Mouse (Mus musculus): Measurements from ENCODE around the gene Dgcr6. TPM values are rescaled to one million over a fixed set of nuclear protein-coding genes. Genes with fewer than 3 reads are reported as not detected.
"Not testable (repeated sequence)": the region's sequence is repeated elsewhere in the genome, so short reads cannot be mapped to it uniquely, and the experiment has no call there.

The Dgcr6 gene
- polyA plus RNA-seq (2014; fragmentation: Nextera tagmentation; extraction: Ambion mirVana) = 128 and 156 TPM in 2 replicates

- Histone ChIP-seq H3K27me3 (ENCODE audit: control insufficient read depth, insufficient read depth, low read length) (no peaks in the 10 kb centered on the region), H3K4me1 (replicated peaks; ENCODE audit: control insufficient read depth, insufficient read depth, low read length) (no peaks in the 10 kb centered on the region), H3K4me3 (replicated peaks; ENCODE audit: low read length) (no peak within 1 kb of the TSS), H3K36me3 (replicated peaks; ENCODE audit: control insufficient read depth, insufficient read depth) (no peaks in the 10 kb centered on the region), H3K9me3 (ENCODE audit: control insufficient read depth, low read length) (no peaks in the 10 kb centered on the region), H3K27ac (no peak within 1 kb of the TSS; the same call in 1 of the 2 replicates), H3K4me2 (replicated peaks) (peak within 1 kb of the TSS; percentile 18; the same call in 1 of the 2 replicates), H3K9ac (peak within 1 kb of the TSS; percentile 13; the same call in 1 of the 2 replicates)
- ATAC-seq (ENCODE audit: low FRiP score) = peak; percentile 85
- WGBS = 12% methylated on average over 11 of the region's 11 CpGs
- DNase-seq (ENCODE audit: low spot score) = peak; percentile 91
These were observed at the start of gene Dgcr6 for GRCm38 (mm10) chr16:18052731-18053202. Dgcr6 (plus strand) TSS chr16:18052860.

GRCm38 (mm10) chr16:18004589-18004988 lies 48.1 kb upstream of the Dgcr6 start:
- Histone ChIP-seq H3K27me3 (ENCODE audit: control insufficient read depth, insufficient read depth, low read length) (no peaks in the 10 kb centered on the region), H3K4me2 (replicated peaks) (no peak overlapping the region), H3K4me1 (replicated peaks; ENCODE audit: control insufficient read depth, insufficient read depth, low read length) (no peaks in the 10 kb centered on the region), H3K9ac (no peak overlapping the region), H3K36me3 (replicated peaks; ENCODE audit: control insufficient read depth, insufficient read depth) (no peaks in the 10 kb centered on the region), H3K4me3 (replicated peaks; ENCODE audit: low read length) (no peak overlapping the region), H3K27ac (no peak overlapping the region), H3K9me3 (ENCODE audit: control insufficient read depth, low read length) (no peaks in the 10 kb centered on the region)
- 70% methylated on average over 5 of the region's 5 CpGs for WGBS
- ATAC-seq (ENCODE audit: low FRiP score) (no peak), DNase-seq (ENCODE audit: low spot score) (no peak)

GRCm38 (mm10) chr16:18007083-18007482 lies 45.6 kb upstream of the Dgcr6 start:
- H3K9ac ChIP-seq = no peak overlapping the region
- no peak for ATAC-seq (ENCODE audit: low FRiP score)
- WGBS = 36% methylated on average over 4 of the region's 4 CpGs
- no peak overlapping the region for H3K27ac ChIP-seq
- no peaks in the 10 kb centered on the region for H3K9me3 ChIP-seq (ENCODE audit: control insufficient read depth, low read length)
- DNase-seq (ENCODE audit: low spot score) = no peak
- H3K36me3 ChIP-seq (replicated peaks; ENCODE audit: control insufficient read depth, insufficient read depth) = no peaks in the 10 kb centered on the region
- H3K4me1 ChIP-seq (replicated peaks; ENCODE audit: control insufficient read depth, insufficient read depth, low read length) = no peaks in the 10 kb centered on the region
- H3K27me3 ChIP-seq (ENCODE audit: control insufficient read depth, insufficient read depth, low read length) = no peaks in the 10 kb centered on the region
- H3K4me3 ChIP-seq (replicated peaks; ENCODE audit: low read length) = no peak overlapping the region
- H3K4me2 ChIP-seq (replicated peaks) = no peak overlapping the region

- Histone ChIP-seq H3K4me3 (replicated peaks; ENCODE audit: low read length) (no peak overlapping the region), H3K27ac (no peak overlapping the region), H3K36me3 (replicated peaks; ENCODE audit: control insufficient read depth, insufficient read depth) (no peaks in the 10 kb centered on the region), H3K9ac (no peak overlapping the region), H3K27me3 (ENCODE audit: control insufficient read depth, insufficient read depth, low read length) (no peaks in the 10 kb centered on the region), H3K4me1 (replicated peaks; ENCODE audit: control insufficient read depth, insufficient read depth, low read length) (no peaks in the 10 kb centered on the region), H3K4me2 (replicated peaks) (no peak overlapping the region), H3K9me3 (ENCODE audit: control insufficient read depth, low read length) (no peaks in the 10 kb centered on the region)
- no peak for ATAC-seq (ENCODE audit: low FRiP score)
- DNase-seq (ENCODE audit: low spot score) = no peak
- 62% methylated on average over 6 of the region's 6 CpGs for WGBS
These were observed 41.6 kb upstream of the Dgcr6 start for GRCm38 (mm10) chr16:18011101-18011500.

GRCm38 (mm10) chr16:18016482-18016881 lies 36.2 kb upstream of the Dgcr6 start:
- H3K36me3 ChIP-seq (replicated peaks; ENCODE audit: control insufficient read depth, insufficient read depth); DNase-seq (ENCODE audit: low spot score); H3K9ac ChIP-seq; H3K4me2 ChIP-seq (replicated peaks); H3K4me1 ChIP-seq (replicated peaks; ENCODE audit: control insufficient read depth, insufficient read depth, low read length); ATAC-seq (ENCODE audit: low FRiP score); H3K9me3 ChIP-seq (ENCODE audit: control insufficient read depth, low read length); H3K27ac ChIP-seq; H3K4me3 ChIP-seq (replicated peaks; ENCODE audit: low read length); H3K27me3 ChIP-seq (ENCODE audit: control insufficient read depth, insufficient read depth, low read length): not testable (repeated sequence)
- WGBS = 62% methylated on average over 4 of the region's 4 CpGs

- no peak for ATAC-seq (ENCODE audit: low FRiP score)
- Histone ChIP-seq H3K27me3 (ENCODE audit: control insufficient read depth, insufficient read depth, low read length) (no peaks in the 10 kb centered on the region), H3K4me3 (replicated peaks; ENCODE audit: low read length) (no peak overlapping the region), H3K9ac (no peak overlapping the region), H3K27ac (no peak overlapping the region), H3K9me3 (ENCODE audit: control insufficient read depth, low read length) (no peaks in the 10 kb centered on the region), H3K36me3 (replicated peaks; ENCODE audit: control insufficient read depth, insufficient read depth) (no peaks in the 10 kb centered on the region), H3K4me2 (replicated peaks) (no peak overlapping the region), H3K4me1 (replicated peaks; ENCODE audit: control insufficient read depth, insufficient read depth, low read length) (no peaks in the 10 kb centered on the region)
- DNase-seq (ENCODE audit: low spot score) = no peak
- 80% methylated on average over 8 of the region's 8 CpGs for WGBS
These were observed 29.7 kb upstream of the Dgcr6 start for GRCm38 (mm10) chr16:18022780-18023557.

GRCm38 (mm10) chr16:18027371-18027770 lies 25.3 kb upstream of the Dgcr6 start:
- Histone ChIP-seq H3K4me2 (replicated peaks) (no peak overlapping the region), H3K27me3 (ENCODE audit: control insufficient read depth, insufficient read depth, low read length) (no peaks in the 10 kb centered on the region), H3K36me3 (replicated peaks; ENCODE audit: control insufficient read depth, insufficient read depth) (no peaks in the 10 kb centered on the region), H3K27ac (no peak overlapping the region), H3K9ac (no peak overlapping the region), H3K4me1 (replicated peaks; ENCODE audit: control insufficient read depth, insufficient read depth, low read length) (no peaks in the 10 kb centered on the region), H3K4me3 (replicated peaks; ENCODE audit: low read length) (no peak overlapping the region), H3K9me3 (ENCODE audit: control insufficient read depth, low read length) (no peaks in the 10 kb centered on the region)
- no peak for ATAC-seq (ENCODE audit: low FRiP score)
- DNase-seq (ENCODE audit: low spot score) = no peak
- WGBS = 56% methylated on average over 2 of the region's 2 CpGs

- Histone ChIP-seq H3K27me3 (ENCODE audit: control insufficient read depth, insufficient read depth, low read length) (no peaks in the 10 kb centered on the region), H3K4me3 (replicated peaks; ENCODE audit: low read length) (no peak overlapping the region), H3K4me1 (replicated peaks; ENCODE audit: control insufficient read depth, insufficient read depth, low read length) (no peaks in the 10 kb centered on the region), H3K4me2 (replicated peaks) (no peak overlapping the region), H3K9me3 (ENCODE audit: control insufficient read depth, low read length) (no peaks in the 10 kb centered on the region), H3K36me3 (replicated peaks; ENCODE audit: control insufficient read depth, insufficient read depth) (no peaks in the 10 kb centered on the region), H3K27ac (no peak overlapping the region), H3K9ac (no peak overlapping the region)
- no peak for ATAC-seq (ENCODE audit: low FRiP score)
- WGBS = 60% methylated on average over 2 of the region's 2 CpGs
- DNase-seq (ENCODE audit: low spot score) = peak; percentile 45
These were observed 20.9 kb upstream of the Dgcr6 start for GRCm38 (mm10) chr16:18031752-18032151.

- DNase-seq (ENCODE audit: low spot score) (no peak), ATAC-seq (ENCODE audit: low FRiP score) (no peak)
- Histone ChIP-seq H3K4me1 (replicated peaks; ENCODE audit: control insufficient read depth, insufficient read depth, low read length) (no peaks in the 10 kb centered on the region), H3K27ac (no peak overlapping the region), H3K9ac (no peak overlapping the region), H3K27me3 (ENCODE audit: control insufficient read depth, insufficient read depth, low read length) (no peaks in the 10 kb centered on the region), H3K4me3 (replicated peaks; ENCODE audit: low read length) (no peak overlapping the region), H3K9me3 (ENCODE audit: control insufficient read depth, low read length) (no peaks in the 10 kb centered on the region), H3K4me2 (replicated peaks) (no peak overlapping the region), H3K36me3 (replicated peaks; ENCODE audit: control insufficient read depth, insufficient read depth) (no peaks in the 10 kb centered on the region)
- WGBS = 89% methylated on average over 4 of the region's 4 CpGs
These were observed 19.4 kb upstream of the Dgcr6 start for GRCm38 (mm10) chr16:18033289-18033688.

All from hindbrain, embryonic 14.5 days (tissue).